Mouse (Mus musculus): ENCODE results near the gene Masp2. TPM values are rescaled to one million over a fixed set of nuclear protein-coding genes. Genes with fewer than 3 reads are reported as not detected.

Gene Masp2
- polyA plus RNA-seq, 1 experiment from 2014 or later, result not detected

GRCm38 (mm10) chr4:148589565-148589964 is 12.8 kb upstream of the Masp2 start:
- DNase-seq (ENCODE audit: low spot score) (no peak), ATAC-seq (replicated peaks; ENCODE audit: low FRiP score, low read depth) (no peak)
- H3K4me1 ChIP-seq (replicated peaks; ENCODE audit: insufficient read depth, low read length), result 0 out of 2 replicates have a peak, but pooled peaks cover 7% of the 10 kb centered on the region
- H3K9me3 ChIP-seq (replicated peaks; ENCODE audit: low read length), result no peaks in the 10 kb centered on the region
- no peak overlapping the region for H3K27ac ChIP-seq
- no peak overlapping the region for H3K9ac ChIP-seq (ENCODE audit: low read depth, low read length)
- H3K4me3 ChIP-seq (replicated peaks; ENCODE audit: low read depth, low read length), result no peak overlapping the region
- H3K27me3 ChIP-seq (ENCODE audit: insufficient read depth, low read length), result no peaks in the 10 kb centered on the region; the same call in 1 of the 2 replicates
- H3K36me3 ChIP-seq (ENCODE audit: insufficient read depth, low read length), result peaks cover 13% of the 10 kb centered on the region; the same call in 1 of the 2 replicates
- TF ChIP-seq CTCF (IDR thresholded peaks at IDR 0.05; ENCODE audit: low read depth), result no peak
- 49% methylated on average over 7 of the region's 8 CpGs for WGBS
- H3K4me2 ChIP-seq (ENCODE audit: low read length), result no peak overlapping the region

- H3K27ac ChIP-seq, result peak overlapping the region; percentile 36; the same call in 1 of the 2 replicates
- peaks cover 23% of the 10 kb centered on the region for H3K36me3 ChIP-seq (ENCODE audit: insufficient read depth, low read length)
- no peak for TF ChIP-seq CTCF (IDR thresholded peaks at IDR 0.05; ENCODE audit: low read depth)
- 4% methylated on average over 18 of the region's 18 CpGs for WGBS
- DNase-seq (ENCODE audit: low spot score) (no peak), ATAC-seq (replicated peaks; ENCODE audit: low FRiP score, low read depth) (no peak)
- H3K27me3 ChIP-seq (ENCODE audit: insufficient read depth, low read length), result no peaks in the 10 kb centered on the region; the same call in 1 of the 2 replicates
- peak overlapping the region; percentile 88 for H3K4me3 ChIP-seq (replicated peaks; ENCODE audit: low read depth, low read length)
- no peaks in the 10 kb centered on the region for H3K9me3 ChIP-seq (replicated peaks; ENCODE audit: low read length)
- H3K4me1 ChIP-seq (replicated peaks; ENCODE audit: insufficient read depth, low read length), result 0 out of 2 replicates have a peak, but pooled peaks cover 7% of the 10 kb centered on the region
- H3K9ac ChIP-seq (ENCODE audit: low read depth, low read length), result peak overlapping the region; percentile 42; the same call in 1 of the 2 replicates
- peak overlapping the region; percentile 88 for H3K4me2 ChIP-seq (ENCODE audit: low read length)
Measured at GRCm38 (mm10) chr4:148590421-148591170, 11.8 kb upstream of the Masp2 start.

GRCm38 (mm10) chr4:148591171-148591630 is 11.2 kb upstream of the Masp2 start, which contains the start of gene Srm:
Srm (plus strand) TSS chr4:148591503.
- peak; percentile 99 for ATAC-seq (replicated peaks; ENCODE audit: low FRiP score, low read depth)
- no peak for TF ChIP-seq CTCF (IDR thresholded peaks at IDR 0.05; ENCODE audit: low read depth)
- under 1% methylated on average over 48 of the region's 50 CpGs for WGBS
- Histone ChIP-seq H3K9ac (ENCODE audit: low read depth, low read length) (peak within 1 kb of the TSS; percentile 69), H3K27ac (peak within 1 kb of the TSS; percentile 36; the same call in 1 of the 2 replicates), H3K4me3 (replicated peaks; ENCODE audit: low read depth, low read length) (peak within 1 kb of the TSS; percentile 88), H3K36me3 (ENCODE audit: insufficient read depth, low read length) (peaks cover 24% of the 10 kb centered on the region), H3K4me2 (ENCODE audit: low read length) (peak within 1 kb of the TSS; percentile 88), H3K4me1 (replicated peaks; ENCODE audit: insufficient read depth, low read length) (0 out of 2 replicates have a peak, but pooled peaks cover 7% of the 10 kb centered on the region), H3K27me3 (ENCODE audit: insufficient read depth, low read length) (no peaks in the 10 kb centered on the region; the same call in 1 of the 2 replicates), H3K9me3 (replicated peaks; ENCODE audit: low read length) (no peaks in the 10 kb centered on the region)
- peak; percentile 99 for DNase-seq (ENCODE audit: low spot score)

GRCm38 (mm10) chr4:148591637-148592380 is 10.5 kb upstream of the Masp2 start:
- Histone ChIP-seq H3K27ac (no peak overlapping the region), H3K9me3 (replicated peaks; ENCODE audit: low read length) (no peaks in the 10 kb centered on the region), H3K9ac (ENCODE audit: low read depth, low read length) (peak overlapping the region; percentile 69), H3K4me3 (replicated peaks; ENCODE audit: low read depth, low read length) (peak overlapping the region; percentile 88), H3K4me1 (replicated peaks; ENCODE audit: insufficient read depth, low read length) (0 out of 2 replicates have a peak, but pooled peaks cover 7% of the 10 kb centered on the region), H3K4me2 (ENCODE audit: low read length) (peak overlapping the region; percentile 88), H3K36me3 (ENCODE audit: insufficient read depth, low read length) (peaks cover 24% of the 10 kb centered on the region), H3K27me3 (ENCODE audit: insufficient read depth, low read length) (no peaks in the 10 kb centered on the region; the same call in 1 of the 2 replicates)
- DNase-seq (ENCODE audit: low spot score) (no peak), ATAC-seq (replicated peaks; ENCODE audit: low FRiP score, low read depth) (no peak; the same call in none of the 2 replicates)
- under 1% methylated on average over 52 of the region's 53 CpGs for whole genome bisulfite sequencing
- TF ChIP-seq CTCF (IDR thresholded peaks at IDR 0.05; ENCODE audit: low read depth), result no peak

- no peak overlapping the region for H3K9ac ChIP-seq (ENCODE audit: low read depth, low read length)
- 0 out of 2 replicates have a peak, but pooled peaks cover 7% of the 10 kb centered on the region for H3K4me1 ChIP-seq (replicated peaks; ENCODE audit: insufficient read depth, low read length)
- peaks cover 33% of the 10 kb centered on the region for H3K36me3 ChIP-seq (ENCODE audit: insufficient read depth, low read length)
- TF ChIP-seq CTCF (IDR thresholded peaks at IDR 0.05; ENCODE audit: low read depth), result no peak
- H3K4me3 ChIP-seq (replicated peaks; ENCODE audit: low read depth, low read length), result no peak overlapping the region
- 92% methylated on average over 11 of the region's 11 CpGs for WGBS
- H3K9me3 ChIP-seq (replicated peaks; ENCODE audit: low read length), result no peaks in the 10 kb centered on the region
- no peak overlapping the region for H3K27ac ChIP-seq
- no peak for ATAC-seq (replicated peaks; ENCODE audit: low FRiP score, low read depth)
- H3K27me3 ChIP-seq (ENCODE audit: insufficient read depth, low read length), result no peaks in the 10 kb centered on the region
- DNase-seq (ENCODE audit: low spot score), result no peak
- H3K4me2 ChIP-seq (ENCODE audit: low read length), result no peak overlapping the region
Measured at GRCm38 (mm10) chr4:148593996-148594395, 8.4 kb upstream of the Masp2 start.

- no peak overlapping the region for H3K9ac ChIP-seq (ENCODE audit: low read depth, low read length)
- 0 out of 2 replicates have a peak, but pooled peaks cover 2% of the 10 kb centered on the region for H3K4me1 ChIP-seq (replicated peaks; ENCODE audit: insufficient read depth, low read length)
- no peaks in the 10 kb centered on the region for H3K9me3 ChIP-seq (replicated peaks; ENCODE audit: low read length)
- no peak overlapping the region for H3K4me3 ChIP-seq (replicated peaks; ENCODE audit: low read depth, low read length)
- no peak for TF ChIP-seq CTCF (IDR thresholded peaks at IDR 0.05; ENCODE audit: low read depth)
- H3K36me3 ChIP-seq (ENCODE audit: insufficient read depth, low read length), result peaks cover 33% of the 10 kb centered on the region
- DNase-seq (ENCODE audit: low spot score), result no peak
- H3K27me3 ChIP-seq (ENCODE audit: insufficient read depth, low read length), result no peaks in the 10 kb centered on the region
- no peak for ATAC-seq (replicated peaks; ENCODE audit: low FRiP score, low read depth)
- H3K4me2 ChIP-seq (ENCODE audit: low read length), result no peak overlapping the region
- H3K27ac ChIP-seq, result no peak overlapping the region
- 87% methylated on average over 6 of the region's 6 CpGs for WGBS
Measured at GRCm38 (mm10) chr4:148595916-148596315, 6.4 kb upstream of the Masp2 start.

Data from kidney, postnatal 0 days (tissue).